Mouse (Mus musculus) adrenal gland (tissue): ENCODE data around the gene Epb41l3.

ENCODE experiments used
- intact Hi-C: fragments of 180-260 bp; cut with DNase I; formaldehyde crosslinking; loops from one replicate; pipeline ENCODE4 v1.15.1; 2025
- long read RNA-seq, 2 experiments: library from polyadenylated mRNA; unstranded; transcript quantifications; one replicate each; pipeline ENCODE4 v2.0.0; 2020; ENCODE audit warnings: borderline replicate concordance in 1 of 2; ENCODE audit not compliant: insufficient replicate concordance in 1 of 2

Gene Epb41l3
- long read RNA-seq, experiment 1, full-length matches to known transcripts: 3 of 12 reads
- long read RNA-seq, experiment 1, partial matches to known transcripts: 1 of 12 reads
- long read RNA-seq, experiment 1, other reads (novel, unspliced or antisense): 8 of 12 reads
- long read RNA-seq, experiment 2, full-length matches to known transcripts: 1 of 5 reads
- long read RNA-seq, experiment 2, partial matches to known transcripts: 1 of 5 reads
- long read RNA-seq, experiment 2, other reads (novel, unspliced or antisense): 3 of 5 reads

DNA sequence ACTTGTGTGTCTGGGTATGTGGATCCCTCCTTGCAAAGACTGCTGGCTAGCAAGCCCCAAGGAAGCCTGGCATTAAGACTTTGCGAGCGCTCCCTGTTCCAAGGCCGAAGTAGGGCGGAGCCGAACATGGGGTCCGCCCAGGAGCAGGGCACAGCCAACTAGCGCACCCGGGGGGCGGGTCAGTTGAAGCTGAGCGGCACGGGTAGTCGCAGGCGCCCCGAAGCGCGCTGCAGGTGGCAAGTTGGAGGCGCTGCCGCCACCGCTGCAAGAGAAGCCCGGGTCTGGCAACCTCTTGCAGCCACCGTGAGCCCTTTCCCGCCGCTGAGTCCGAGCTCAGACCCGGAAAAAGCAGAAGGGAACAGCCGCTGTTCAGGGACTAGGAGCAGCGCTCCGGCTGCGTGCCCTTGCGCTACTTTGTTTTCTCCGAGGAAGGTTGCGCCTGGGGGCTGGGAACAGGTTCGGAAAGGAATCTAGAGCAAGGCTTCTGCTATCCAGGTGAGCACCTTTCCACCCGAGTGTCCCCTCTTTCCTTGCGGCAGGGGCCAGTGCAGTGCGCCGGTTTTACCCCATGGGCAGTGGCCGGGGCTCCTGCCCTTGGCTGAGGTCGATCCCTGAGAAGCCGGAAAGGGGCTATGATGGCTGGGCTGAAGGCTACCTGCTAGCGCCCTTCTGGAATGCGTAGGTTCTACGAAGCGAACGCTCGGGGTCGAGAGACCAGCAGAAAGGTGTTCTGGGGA lies at the start of gene Epb41l3:
Gene Epb41l3 (plus strand): TSS at position 183 of the 737 bp plus-strand sequence.
- intact Hi-C loops: no loop called here

GRCm38 (mm10) chr17:69038760-69039675 lies 36.5 kb upstream of the Epb41l3 start:
- intact Hi-C loops: no loop called here

DNA sequence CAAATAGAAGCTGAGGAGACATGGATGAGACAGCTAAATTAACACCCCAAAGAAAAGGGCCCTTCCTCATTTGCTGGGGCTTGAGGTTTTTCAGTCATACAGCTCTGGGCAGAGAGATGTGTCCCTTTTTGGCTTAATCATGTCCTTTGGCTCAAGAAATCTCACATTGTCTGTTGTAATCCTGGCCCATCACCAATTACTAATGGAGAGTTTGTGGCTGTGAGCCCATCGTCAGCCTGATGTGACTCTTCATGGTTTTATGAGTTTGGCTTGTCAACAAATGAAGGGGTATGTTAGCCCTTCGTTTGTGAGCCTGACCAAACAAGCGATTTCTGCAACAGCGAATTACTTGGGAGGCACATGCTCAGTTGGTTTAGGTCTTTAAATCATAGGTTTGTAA lies 34.0 kb upstream of the Epb41l3 start:
- intact Hi-C loops: no loop called here

DNA sequence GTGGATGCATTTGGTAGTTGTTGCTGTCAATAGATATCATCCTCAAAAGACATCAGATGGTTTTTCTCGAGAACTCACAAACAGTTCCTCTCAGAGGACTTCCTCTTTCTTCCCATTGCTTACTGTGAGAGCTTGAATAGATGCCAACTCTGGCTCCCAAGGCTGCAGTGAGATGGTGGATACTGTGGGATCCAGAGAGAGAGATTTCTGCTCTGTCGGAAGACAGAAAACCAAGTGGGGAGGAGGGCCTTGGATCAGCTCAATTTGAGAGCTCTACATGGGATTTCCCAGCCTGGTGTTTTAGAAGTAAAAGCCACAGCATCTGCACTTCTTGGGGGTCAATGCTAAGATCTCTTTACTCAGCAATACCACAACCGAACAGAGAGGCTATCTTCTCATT lies 26.7 kb upstream of the Epb41l3 start:
- intact Hi-C loops: no loop called here

GRCm38 (mm10) chr17:69054029-69054428 lies 21.5 kb upstream of the Epb41l3 start:
- intact Hi-C loops: no loop called here

GRCm38 (mm10) chr17:69059760-69060159 lies 15.7 kb upstream of the Epb41l3 start:
- intact Hi-C loops: no loop called here

GRCm38 (mm10) chr17:69060388-69060787 lies 15.1 kb upstream of the Epb41l3 start:
- intact Hi-C loops: no loop called here

- intact Hi-C loops: no loop called here
Observed at GRCm38 (mm10) chr17:69061883-69062745, 13.4 kb upstream of the Epb41l3 start.

GRCm38 (mm10) chr17:69067937-69068739 lies 7.3 kb upstream of the Epb41l3 start:
- intact Hi-C loops: no loop called here

- intact Hi-C loops: no loop called here
Observed at GRCm38 (mm10) chr17:69074095-69074494, 1.4 kb upstream of the Epb41l3 start.

GRCm38 (mm10) chr17:69076238-69076625 lies 749 bp downstream of the Epb41l3 start:
- intact Hi-C loops: no loop called here

DNA sequence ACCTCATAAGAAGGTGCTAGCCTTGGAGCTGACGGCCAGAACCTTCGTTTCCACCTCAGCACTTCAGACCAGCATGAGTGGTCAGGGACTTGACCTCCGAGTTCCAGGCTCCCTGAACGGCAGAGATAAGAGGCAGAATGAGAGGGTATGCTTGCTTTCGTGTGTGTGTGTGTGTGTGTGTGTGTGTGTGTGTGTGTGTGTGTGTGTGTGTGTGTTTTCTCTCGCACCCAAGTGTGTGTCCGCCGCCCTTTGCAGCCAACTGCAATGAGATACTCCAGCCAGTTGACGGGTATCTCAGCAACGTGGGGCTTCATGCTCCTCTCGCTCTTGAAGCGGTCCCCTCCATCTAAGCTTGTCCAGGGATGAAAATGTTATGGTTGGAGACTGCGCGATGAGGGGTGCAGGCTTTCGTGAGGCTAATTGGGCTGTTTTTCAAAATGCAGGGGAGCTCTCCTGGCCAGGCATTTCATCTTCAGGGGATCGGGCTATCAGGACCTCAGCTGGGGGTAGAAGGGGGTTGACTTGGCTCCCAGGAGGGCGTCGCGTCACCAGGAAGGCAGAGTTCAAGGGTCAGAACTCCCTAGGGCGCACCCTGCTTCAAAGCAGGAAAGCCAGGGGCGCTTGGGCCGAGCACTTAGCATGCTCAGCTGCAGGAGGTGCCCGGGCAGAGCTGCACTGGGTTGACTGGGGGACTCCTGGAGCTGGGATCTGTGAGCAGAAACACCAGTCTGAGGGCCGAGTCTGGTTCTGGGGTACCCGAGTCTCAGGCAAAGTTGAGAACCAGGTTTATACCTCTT lies 1.5 kb downstream of the Epb41l3 start:
- intact Hi-C loops: no loop called here

DNA sequence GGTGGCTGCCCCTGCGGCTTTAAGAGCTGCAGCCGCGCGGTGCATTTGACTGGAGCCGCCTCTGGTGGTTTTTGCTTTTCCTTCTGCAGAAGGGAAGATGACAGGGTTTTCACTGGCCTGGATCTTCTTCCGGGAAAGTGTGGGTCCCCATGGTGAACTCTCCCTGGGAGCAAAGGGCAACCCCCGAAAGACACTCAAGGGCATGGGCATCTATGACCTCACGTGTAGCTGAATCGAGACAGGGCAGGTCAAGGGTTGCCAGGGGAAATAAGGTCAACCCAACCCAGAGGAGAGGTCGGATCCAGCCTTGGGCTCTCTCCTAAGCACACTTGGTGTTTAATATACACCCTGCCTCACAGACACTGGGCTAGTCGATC lies 2.0 kb downstream of the Epb41l3 start:
- intact Hi-C loops: no loop called here

GRCm38 (mm10) chr17:69082316-69082715 lies 6.8 kb downstream of the Epb41l3 start:
- intact Hi-C loops: no loop called here

- intact Hi-C loops: no loop called here
Observed at GRCm38 (mm10) chr17:69091618-69092017, 16.1 kb downstream of the Epb41l3 start.

DNA sequence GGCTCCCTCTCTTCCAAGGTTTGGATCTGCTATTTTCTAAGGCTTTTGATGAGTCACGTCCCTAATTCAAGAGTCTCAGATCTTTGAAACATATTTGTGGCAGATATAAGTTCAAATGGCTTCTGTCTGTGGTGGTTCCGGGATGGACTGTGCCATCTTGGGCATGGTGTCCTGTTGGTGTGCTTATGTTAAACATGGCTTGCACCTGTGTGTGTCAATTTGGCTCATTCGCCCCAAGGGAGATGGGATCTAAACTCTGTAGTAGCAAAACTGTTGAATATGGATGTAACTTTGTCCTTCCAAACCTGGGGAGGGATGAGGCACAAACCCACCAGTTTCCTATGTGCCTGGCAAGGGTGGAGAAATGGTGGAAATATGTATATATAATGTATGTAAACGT lies 21.6 kb downstream of the Epb41l3 start:
- intact Hi-C loops: no loop called here

- intact Hi-C loops: no loop called here
Observed at GRCm38 (mm10) chr17:69097955-69098354, 22.5 kb downstream of the Epb41l3 start.

GRCm38 (mm10) chr17:69103326-69103725 lies 27.8 kb downstream of the Epb41l3 start:
- intact Hi-C loops: loop anchor here (10.0 kb wide), 1 partner anchor 1239 kb away; no protein-coding TSS in a partner anchor
